Mouse (Mus musculus) hindbrain, embryonic 14.5 days (tissue): ENCODE results near the gene Rhobtb1. TPM values are rescaled to one million over a fixed set of nuclear protein-coding genes. Genes with fewer than 3 reads are reported as not detected.

Experiments used
- ATAC-seq: fragments of 200-750 bp; cut with Nextera tagmentation; 2 replicates; pipeline ENCODE4 v1.8.0; 2017; ENCODE audit warnings: moderate number of reproducible peaks, mild to moderate bottlenecking, moderate TSS enrichment, moderate library complexity; ENCODE audit not compliant: low FRiP score
- DNase-seq: peaks from one replicate; pipeline ENCODE4 v3.0.0-alpha.2; 2015; ENCODE audit warnings: low spot score
- H3K27ac ChIP-seq: fragments of 300-500 bp; sonication (generic); 2 replicates; pipeline ENCODE4 v1.5.1; 2014; ENCODE audit warnings: mild to moderate bottlenecking, moderate library complexity
- H3K27me3 ChIP-seq: fragments of 300-500 bp; sonication (generic); 2 replicates; pipeline ENCODE4 v1.6.1; 2014; ENCODE audit warnings: mild to moderate bottlenecking, low read length, mixed read lengths; ENCODE audit not compliant: control insufficient read depth, insufficient read depth
- H3K36me3 ChIP-seq: fragments of 300-500 bp; sonication (generic); replicated peaks from 2 replicates; pipeline ENCODE4 v1.6.1; 2014; ENCODE audit not compliant: control insufficient read depth, insufficient read depth
- H3K4me1 ChIP-seq: fragments of 300-500 bp; sonication (generic); replicated peaks from 2 replicates; pipeline ENCODE4 v1.6.1; 2014; ENCODE audit warnings: antibody characterized with exemption, low read length, mixed read lengths; ENCODE audit not compliant: control insufficient read depth, insufficient read depth
- H3K4me2 ChIP-seq: fragments of 300-500 bp; sonication (generic); replicated peaks from 2 replicates; pipeline ENCODE4 v1.6.1; 2014; ENCODE audit warnings: mild to moderate bottlenecking, moderate library complexity
- H3K4me3 ChIP-seq: fragments of 300-500 bp; sonication (generic); replicated peaks from 2 replicates; pipeline ENCODE4 v1.5.1; 2014; ENCODE audit warnings: mild to moderate bottlenecking, low read length
- H3K9ac ChIP-seq: fragments of 300-500 bp; sonication (generic); 2 replicates; pipeline ENCODE4 v1.6.1; 2014
- H3K9me3 ChIP-seq: fragments of 300-500 bp; sonication (generic); 2 replicates; pipeline ENCODE4 v1.6.1; 2016; ENCODE audit warnings: low read length; ENCODE audit not compliant: control insufficient read depth
- WGBS: fragments of 180-500 bp; shearing (Covaris S2); extraction: QIAGEN DNeasy Blood & Tissue Kit; methylation state at CpG from one replicate; pipeline ENCODE4 v1.1.7; 2014; 5-methylcytosine and 5-hydroxymethylcytosine counted together
- polyA plus RNA-seq: library from polyadenylated mRNA; unstranded; fragments of >200 nt; fragmentation: Nextera tagmentation; extraction: Ambion mirVana; gene quantifications from 2 replicates; pipeline ENCODE4 v1.2.1, GENCODE M21; 2014

Gene Rhobtb1
- polyA plus RNA-seq, 1 experiment from 2014 or later = 19.8 TPM

DNA sequence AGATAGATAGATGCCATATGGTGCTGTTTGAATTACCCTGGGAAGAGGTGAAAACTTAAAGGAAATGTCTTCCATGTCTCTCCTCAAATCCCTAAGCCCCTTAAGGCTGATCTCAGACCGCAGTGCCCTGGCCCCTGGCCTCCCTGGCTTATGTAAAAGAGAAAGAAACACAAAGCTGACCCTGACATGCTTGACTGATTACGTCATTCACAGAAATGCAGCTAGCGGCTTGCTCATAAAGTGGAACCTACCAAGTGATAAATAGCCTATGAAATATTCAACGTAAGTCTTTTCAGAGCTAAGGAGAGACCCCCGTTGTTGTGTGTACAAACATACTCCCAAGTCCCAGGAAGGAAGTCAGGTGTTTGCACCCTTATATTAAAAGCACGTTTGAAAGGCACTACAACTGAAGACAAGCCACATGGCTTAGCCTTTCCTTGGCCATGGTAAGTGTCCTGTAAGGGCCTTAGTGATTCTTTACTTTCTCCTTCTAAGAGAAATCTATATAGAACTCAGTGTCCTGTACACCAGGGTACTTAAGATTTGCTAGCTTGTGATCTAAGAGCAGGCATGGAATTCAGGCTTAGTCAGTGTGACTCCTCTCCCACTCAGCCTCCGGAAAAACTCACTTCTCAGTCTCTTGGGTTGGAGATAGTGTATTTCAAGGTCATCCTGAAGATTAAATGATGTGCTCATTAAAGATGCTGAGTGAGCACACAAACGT lies 53.6 kb downstream of the Rhobtb1 start:
- no peaks in the 10 kb centered on the region for H3K36me3 ChIP-seq
- ATAC-seq (no peak), DNase-seq (no peak)
- H3K9me3 ChIP-seq = 0 out of 2 replicates have a peak, but pooled peaks cover 2% of the 10 kb centered on the region
- H3K4me1 ChIP-seq = no peaks in the 10 kb centered on the region
- no peak overlapping the region for H3K27ac ChIP-seq
- H3K4me2 ChIP-seq = no peak overlapping the region
- H3K9ac ChIP-seq = no peak overlapping the region
- 27% methylated on average over 8 of the region's 8 CpGs for WGBS
- no peak overlapping the region for H3K4me3 ChIP-seq
- H3K27me3 ChIP-seq = no peaks in the 10 kb centered on the region

DNA sequence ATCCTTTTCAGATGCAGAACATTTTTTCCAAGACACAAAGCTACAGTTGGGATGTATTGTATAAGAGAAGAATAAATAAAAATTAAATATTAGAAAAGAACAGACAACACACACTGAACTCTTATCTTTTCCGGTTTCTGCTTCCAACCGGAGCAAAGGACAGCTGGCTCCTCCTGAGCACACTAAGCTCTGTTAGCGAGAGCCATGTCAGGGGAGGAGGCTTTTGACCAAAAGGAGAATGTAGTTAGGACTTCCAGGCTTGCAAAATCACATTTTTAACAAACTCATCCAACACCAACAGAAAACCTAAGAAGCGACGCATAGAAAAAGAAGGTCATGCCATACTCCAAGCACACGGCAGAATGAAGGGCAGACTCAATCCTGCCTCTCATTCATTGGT lies 54.8 kb downstream of the Rhobtb1 start:
- Histone ChIP-seq H3K27me3 (no peaks in the 10 kb centered on the region), H3K36me3 (no peaks in the 10 kb centered on the region), H3K9me3 (0 out of 2 replicates have a peak, but pooled peaks cover 2% of the 10 kb centered on the region), H3K9ac (no peak overlapping the region), H3K4me2 (no peak overlapping the region), H3K4me3 (no peak overlapping the region), H3K4me1 (no peaks in the 10 kb centered on the region), H3K27ac (no peak overlapping the region)
- ATAC-seq (no peak), DNase-seq (no peak)
- 93% methylated on average over 6 of the region's 6 CpGs for WGBS

DNA sequence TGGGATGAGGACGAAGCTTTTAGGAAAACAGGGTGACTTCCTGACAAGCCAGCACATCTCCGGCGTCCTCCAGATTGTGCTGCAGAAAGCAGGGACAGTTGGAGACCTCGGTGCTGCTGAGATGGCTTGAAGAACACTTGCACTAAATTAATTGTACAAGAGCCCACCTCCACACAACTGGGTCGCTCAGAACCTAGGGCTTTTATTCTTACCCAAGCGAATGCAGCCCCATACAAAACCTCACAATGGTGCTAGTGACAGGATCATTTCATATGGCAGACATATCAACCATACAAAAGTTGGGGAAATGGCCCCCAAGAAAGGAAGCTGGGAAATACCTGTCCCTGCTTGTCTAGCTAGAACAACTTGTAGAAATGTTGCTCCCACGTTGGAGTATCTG lies 56.2 kb downstream of the Rhobtb1 start:
- H3K4me1 ChIP-seq = peaks cover 9% of the 10 kb centered on the region
- ATAC-seq (no peak), DNase-seq (no peak)
- H3K27me3 ChIP-seq = no peaks in the 10 kb centered on the region
- 89% methylated on average over 7 of the region's 7 CpGs for WGBS
- H3K4me2 ChIP-seq = no peak overlapping the region
- no peak overlapping the region for H3K4me3 ChIP-seq
- H3K9ac ChIP-seq = no peak overlapping the region
- H3K27ac ChIP-seq = no peak overlapping the region
- H3K9me3 ChIP-seq = 0 out of 2 replicates have a peak, but pooled peaks cover 2% of the 10 kb centered on the region
- no peaks in the 10 kb centered on the region for H3K36me3 ChIP-seq

DNA sequence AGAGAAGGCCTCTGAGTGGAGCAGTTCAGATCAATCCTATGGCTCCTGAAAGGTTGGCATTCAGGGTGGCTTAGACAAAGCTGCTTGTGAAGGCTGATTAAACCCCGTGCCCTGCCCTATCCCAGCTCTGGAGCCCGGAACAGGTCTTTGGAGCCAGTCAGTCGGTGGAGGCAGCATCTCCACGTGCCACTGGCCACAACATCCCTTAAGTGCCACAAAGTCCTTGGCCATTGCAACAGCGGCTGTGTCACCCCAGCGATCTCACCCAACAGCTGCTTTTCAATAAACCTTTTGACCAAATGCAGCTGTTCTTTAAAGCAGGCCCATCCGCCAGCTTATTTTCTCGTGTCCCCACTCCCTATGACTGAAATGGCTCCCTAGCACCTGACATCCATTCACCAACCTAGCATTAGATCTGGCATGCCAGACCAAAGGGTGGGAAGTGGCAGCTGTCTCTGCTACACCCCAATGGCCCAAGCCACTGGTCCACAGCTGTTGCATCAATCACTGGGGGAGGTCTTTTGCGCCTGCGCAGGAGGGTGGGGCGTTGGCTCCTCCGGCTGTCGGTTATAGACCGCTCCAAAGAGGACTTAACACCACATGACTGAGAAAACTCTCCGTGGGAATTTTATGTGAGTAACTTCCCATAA lies 56.9 kb downstream of the Rhobtb1 start:
- Histone ChIP-seq H3K9me3 (0 out of 2 replicates have a peak, but pooled peaks cover 2% of the 10 kb centered on the region), H3K4me3 (no peak overlapping the region), H3K27me3 (no peaks in the 10 kb centered on the region), H3K27ac (no peak overlapping the region), H3K4me2 (no peak overlapping the region), H3K36me3 (no peaks in the 10 kb centered on the region), H3K9ac (no peak overlapping the region), H3K4me1 (peaks cover 9% of the 10 kb centered on the region)
- WGBS = 87% methylated on average over 15 of the region's 15 CpGs
- DNase-seq (no peak), ATAC-seq (no peak)

DNA sequence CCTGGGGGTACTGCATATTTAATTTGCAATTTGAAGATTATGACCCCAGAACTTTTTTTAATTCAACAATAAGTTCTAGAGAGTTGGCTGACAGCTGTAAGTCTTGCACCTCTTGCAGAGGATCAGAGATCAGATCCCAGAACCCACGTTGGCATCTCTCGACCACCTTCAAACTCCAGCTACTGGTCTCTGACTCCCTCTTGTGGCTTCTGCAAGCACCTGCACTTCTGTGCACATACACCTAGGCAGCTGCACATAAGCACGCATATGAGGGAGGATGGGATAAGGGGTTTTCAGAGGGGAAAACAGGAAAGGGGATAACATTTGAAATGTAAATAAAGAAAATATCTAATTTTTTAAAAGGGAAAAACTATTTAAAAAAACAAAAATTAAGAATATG lies 57.5 kb downstream of the Rhobtb1 start:
- no peak overlapping the region for H3K4me3 ChIP-seq
- peaks cover 10% of the 10 kb centered on the region for H3K4me1 ChIP-seq
- H3K9ac ChIP-seq = no peak overlapping the region
- H3K4me2 ChIP-seq = no peak overlapping the region
- no peak overlapping the region for H3K27ac ChIP-seq
- DNase-seq (no peak), ATAC-seq (no peak)
- 0 out of 2 replicates have a peak, but pooled peaks cover 2% of the 10 kb centered on the region for H3K9me3 ChIP-seq
- H3K36me3 ChIP-seq = no peaks in the 10 kb centered on the region
- H3K27me3 ChIP-seq = no peaks in the 10 kb centered on the region
- 95% methylated on average over 3 of the region's 3 CpGs for WGBS

DNA sequence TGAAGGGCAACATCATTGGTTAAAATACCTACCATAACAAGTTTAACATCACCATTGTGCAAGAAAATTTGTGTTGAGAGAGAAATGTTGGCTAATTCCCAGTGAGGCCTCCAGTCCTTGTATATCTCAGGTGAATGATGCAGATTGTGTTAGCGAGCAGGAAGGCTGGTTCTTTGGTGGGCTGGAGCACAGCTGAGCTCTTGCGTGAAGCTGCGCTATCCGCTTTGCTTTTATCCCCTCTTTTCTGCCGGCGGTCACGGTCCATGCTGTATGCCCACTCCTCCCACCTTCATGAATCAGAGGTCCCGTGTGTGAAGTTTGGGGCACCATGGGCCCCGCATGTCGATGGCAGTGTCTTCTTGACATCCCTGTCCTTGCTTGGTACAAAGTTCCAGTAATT lies 58.8 kb downstream of the Rhobtb1 start:
- Histone ChIP-seq H3K4me3 (no peak overlapping the region), H3K36me3 (no peaks in the 10 kb centered on the region), H3K9me3 (0 out of 2 replicates have a peak, but pooled peaks cover 2% of the 10 kb centered on the region), H3K27ac (no peak overlapping the region), H3K9ac (no peak overlapping the region), H3K4me1 (peaks cover 20% of the 10 kb centered on the region), H3K27me3 (no peaks in the 10 kb centered on the region), H3K4me2 (no peak overlapping the region)
- DNase-seq = no peak
- no peak for ATAC-seq
- WGBS = 90% methylated on average over 10 of the region's 10 CpGs

DNA sequence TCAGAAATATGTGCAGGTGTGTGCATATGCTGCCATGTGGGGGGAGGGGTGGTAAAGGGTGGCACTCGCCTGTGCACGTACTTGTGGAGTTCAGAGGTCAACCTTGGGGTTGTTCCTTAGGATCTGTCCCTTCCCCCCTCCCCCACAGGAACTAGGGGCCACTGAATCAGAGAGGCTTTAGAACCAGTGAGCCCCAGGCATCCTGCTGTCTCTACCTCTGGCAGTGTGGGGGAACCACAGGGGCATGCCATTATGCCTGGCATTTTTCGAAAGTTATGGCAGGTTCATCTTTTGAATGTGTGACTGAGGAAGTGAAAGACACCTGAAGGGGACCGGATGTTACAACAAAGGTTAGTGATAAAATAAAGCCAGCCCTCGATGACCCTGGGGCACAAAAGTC lies 59.4 kb downstream of the Rhobtb1 start:
- Histone ChIP-seq H3K4me3 (no peak overlapping the region), H3K36me3 (no peaks in the 10 kb centered on the region), H3K9me3 (0 out of 2 replicates have a peak, but pooled peaks cover 2% of the 10 kb centered on the region), H3K27me3 (no peaks in the 10 kb centered on the region), H3K4me1 (peaks cover 20% of the 10 kb centered on the region), H3K27ac (no peak overlapping the region), H3K9ac (no peak overlapping the region), H3K4me2 (no peak overlapping the region)
- DNase-seq (no peak), ATAC-seq (no peak)
- WGBS = 87% methylated on average over 5 of the region's 5 CpGs

DNA sequence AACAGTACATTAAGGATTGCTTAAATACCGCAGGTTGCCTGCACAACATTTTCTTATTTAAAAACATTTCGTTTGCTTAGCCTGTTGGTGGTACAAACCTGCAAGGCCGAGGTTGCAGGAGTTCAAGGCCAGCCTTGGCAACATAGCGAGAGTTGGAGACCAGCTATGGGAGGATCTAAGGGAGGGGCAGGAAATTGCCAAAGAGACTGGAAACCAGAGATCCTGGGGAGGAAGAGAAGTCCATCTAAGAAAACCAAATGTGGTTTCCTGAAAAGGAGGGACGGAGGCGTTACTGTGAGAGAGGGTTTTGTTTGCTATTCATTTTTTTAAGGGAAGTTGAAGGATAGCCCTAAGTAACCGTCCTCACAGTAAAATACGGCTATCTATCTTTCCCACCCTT lies 60.3 kb downstream of the Rhobtb1 start:
- no peaks in the 10 kb centered on the region for H3K27me3 ChIP-seq
- H3K36me3 ChIP-seq = peaks cover 3% of the 10 kb centered on the region; the same call in 1 of the 2 replicates
- WGBS = 63% methylated on average over 8 of the region's 8 CpGs
- H3K27ac ChIP-seq = peak overlapping the region; percentile 98; the same call in 1 of the 2 replicates
- no peak for DNase-seq
- peak overlapping the region; percentile 97 for H3K9ac ChIP-seq
- H3K4me1 ChIP-seq = peaks cover 20% of the 10 kb centered on the region
- H3K4me2 ChIP-seq = peak overlapping the region; percentile 93
- ATAC-seq = no peak
- 0 out of 2 replicates have a peak, but pooled peaks cover 2% of the 10 kb centered on the region for H3K9me3 ChIP-seq
- H3K4me3 ChIP-seq = peak overlapping the region; percentile 85

DNA sequence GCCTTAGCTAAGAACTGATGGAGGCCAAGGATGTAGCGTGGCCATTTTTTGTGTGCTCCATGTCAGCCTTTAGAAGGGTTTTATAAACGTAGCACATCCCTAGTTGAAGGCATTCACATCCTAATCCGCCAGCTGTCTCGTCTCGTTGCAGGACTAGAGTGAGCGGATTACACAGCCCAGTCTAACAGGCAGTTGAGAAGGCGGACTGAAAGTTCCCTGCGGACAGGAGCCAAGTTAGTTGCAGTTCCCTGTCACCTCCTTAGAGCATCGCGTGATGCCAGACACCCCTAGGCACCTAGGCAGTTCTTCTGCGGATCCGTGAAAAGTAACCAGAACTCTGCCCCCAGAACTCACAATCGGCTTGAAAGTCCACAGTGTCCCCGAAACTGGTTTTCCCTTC lies 60.7 kb downstream of the Rhobtb1 start:
- peak overlapping the region; percentile 85 for H3K4me3 ChIP-seq
- peaks cover 20% of the 10 kb centered on the region for H3K4me1 ChIP-seq
- peak overlapping the region; percentile 97 for H3K9ac ChIP-seq
- H3K4me2 ChIP-seq = peak overlapping the region; percentile 93
- peak; percentile 33 for DNase-seq
- H3K36me3 ChIP-seq = peaks cover 6% of the 10 kb centered on the region; the same call in 1 of the 2 replicates
- H3K9me3 ChIP-seq = 0 out of 2 replicates have a peak, but pooled peaks cover 2% of the 10 kb centered on the region
- no peaks in the 10 kb centered on the region for H3K27me3 ChIP-seq
- peak overlapping the region; percentile 98 for H3K27ac ChIP-seq
- WGBS = 4% methylated on average over 14 of the region's 14 CpGs
- 0 out of 2 replicates have a peak, but pooled peaks have one; percentile 3 for ATAC-seq
